Comparison of ENCODE assay signal across 11 mouse cellular contexts in the genomic region with DNA sequence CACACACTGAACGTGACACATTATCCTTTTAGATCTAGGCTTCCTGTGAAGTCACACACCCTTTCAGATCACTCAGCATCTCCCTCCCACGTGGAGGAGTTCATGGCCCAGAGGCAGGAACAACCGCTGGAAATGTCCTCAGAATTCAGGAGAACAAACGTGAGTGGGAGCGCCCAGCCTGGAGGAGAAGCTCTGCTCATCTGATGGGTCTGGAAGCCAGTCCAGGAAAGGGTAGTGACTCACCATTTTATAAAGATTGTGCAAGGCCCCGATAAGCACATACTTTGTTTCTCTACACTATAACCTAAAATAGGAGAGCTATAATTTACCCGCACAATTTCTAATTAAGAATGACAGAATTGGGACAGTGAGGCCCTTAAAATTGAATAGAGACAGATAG. TPM values are rescaled to one million over a fixed set of nuclear protein-coding genes. Genes with fewer than 3 reads are reported as not detected.
DNase-seq lines count a peak whose midpoint lies in the region; ATAC-seq lines count a peak whose summit lies in the region.
"Had no signal": no experiment of that assay in that cellular context is flagged by ENCODE, and none has a peak within 500 bp of the region (broad histone marks: within the 10 kb centered on the region; RNA-seq: fewer than 3 reads in every experiment).

No protein-coding gene starts in this region.

- H3K4me2 ChIP-seq in heart, embryonic 15.5 days: no peak overlapping the region
- H3K4me2 ChIP-seq: hindbrain, embryonic 13.5 days; liver, embryonic 15.5 days had no signal

- no peak overlapping the region for H3K9ac ChIP-seq in heart, embryonic 15.5 days
- H3K9ac ChIP-seq: hindbrain, embryonic 13.5 days; liver, embryonic 15.5 days had no signal

- WGBS in heart, embryonic 15.5 days: 55% methylated on average over 7 of the region's 7 CpGs

- peaks cover 11% of the 10 kb centered on the region for H3K4me1 ChIP-seq in heart, embryonic 15.5 days (replicated peaks)
- H3K4me1 ChIP-seq: hindbrain, embryonic 13.5 days; liver, embryonic 15.5 days had no signal

- H3K4me3 ChIP-seq in heart, embryonic 15.5 days: no peak overlapping the region
- H3K4me3 ChIP-seq: hindbrain, embryonic 13.5 days; liver, embryonic 15.5 days had no signal

- H3K9me3 ChIP-seq in heart, embryonic 15.5 days (replicated peaks): no peaks in the 10 kb centered on the region
- H3K9me3 ChIP-seq: hindbrain, embryonic 13.5 days; liver, embryonic 15.5 days had no signal

- peak overlapping the region; percentile 37 for H3K27ac ChIP-seq in heart, embryonic 15.5 days
- H3K27ac ChIP-seq: hindbrain, embryonic 13.5 days; liver, embryonic 15.5 days had no signal

- ATAC-seq in heart, embryonic 15.5 days (replicated peaks; ENCODE audit: insufficient number of reproducible peaks, insufficient read depth, low FRiP score, low read depth): no peak
- ATAC-seq: midbrain, embryonic 16.5 days had no signal

- peak; percentile 14 for DNase-seq in layer of hippocampus, adult 9-11 months
- no peak for DNase-seq in layer of hippocampus, adult 8-10 months (ENCODE audit: low spot score in 2 of 2)
- DNase-seq in urinary bladder, postnatal 25 days (ENCODE audit: low spot score): peak; percentile 49
- DNase-seq in urinary bladder, postnatal 10 days (ENCODE audit: low spot score): no peak
- no peak for DNase-seq in thymus, postnatal 14 days
- DNase-seq in embryo, embryonic 11 days: no peak
- DNase-seq: thymus, adult 18-20 months had no signal

- H3K36me3 ChIP-seq in heart, embryonic 15.5 days: no peaks in the 10 kb centered on the region
- H3K36me3 ChIP-seq: hindbrain, embryonic 13.5 days; liver, embryonic 15.5 days had no signal

- H3K27me3 ChIP-seq in heart, embryonic 15.5 days: no peaks in the 10 kb centered on the region
- H3K27me3 ChIP-seq: hindbrain, embryonic 13.5 days; liver, embryonic 15.5 days had no signal

RNA-seq across cellular contexts. Expression of a gene that starts 24.1 kb away (rescaled TPM):
- 10 to 100 TPM in 3 of 4 experiments, 1 to 10 TPM in 1; 8.9 to 14.5 (median 11.7) TPM for total RNA-seq in layer of hippocampus, adult 8-10 months (2022)
- polyA plus RNA-seq in heart, embryonic 15.5 days (2015; fragmentation: Nextera tagmentation; extraction: Ambion mirVana): 7.5 and 8.8 TPM in 2 replicates

Comparison
In these comparisons a context has a peak if more than half of its experiments do, and no peak if none do; other contexts are left out.
1. DNase-seq: peak in layer of hippocampus, adult 9-11 months (single experiment) and urinary bladder, postnatal 25 days (single experiment); none in layer of hippocampus, adult 8-10 months (0 of 2), urinary bladder, postnatal 10 days (single experiment), thymus, postnatal 14 days (single experiment) and embryo, embryonic 11 days (single experiment).